ENCODE assay signal across 8 mouse cellular contexts in the genomic region with DNA sequence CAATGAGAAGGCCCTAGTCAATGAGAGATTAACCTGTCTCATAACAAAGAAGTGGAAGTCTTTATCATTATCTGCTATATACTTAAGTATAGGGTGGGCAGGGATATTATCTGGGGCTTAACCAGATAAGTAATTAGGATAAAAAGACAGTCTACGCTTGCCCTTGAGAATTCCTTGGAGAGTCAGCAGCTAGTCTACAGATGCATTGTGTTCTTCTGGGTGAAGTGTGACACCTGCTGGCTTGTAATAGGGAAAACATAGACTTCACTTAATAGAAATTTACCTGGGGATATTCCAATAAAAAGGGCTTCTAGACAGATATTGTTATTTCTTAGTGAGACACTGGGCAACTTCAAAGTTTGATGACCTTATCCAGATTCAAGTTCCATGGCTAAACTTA.
A peak's percentile ranks its signal among the peaks of the same experiment; 100 is the strongest.
DNase-seq lines count a peak whose midpoint lies in the region; ATAC-seq and TF ChIP-seq lines count a peak whose summit lies in the region.
"Had no signal": no experiment of that assay in that cellular context is flagged by ENCODE, and none has a peak within 500 bp of the region (broad histone marks: within the 10 kb centered on the region; RNA-seq: fewer than 3 reads in every experiment).

No protein-coding gene starts in this region.

- H3K27ac ChIP-seq in hindbrain, embryonic 16.5 days (ENCODE audit: low read depth, low read length): no peak overlapping the region
- H3K27ac ChIP-seq in hindbrain, embryonic 12.5 days: no peak overlapping the region
- H3K27ac ChIP-seq in midbrain, embryonic 14.5 days (replicated peaks; ENCODE audit: low read depth, low read length): no peak overlapping the region
- no peak overlapping the region for H3K27ac ChIP-seq in midbrain, embryonic 10.5 days (replicated peaks)
- H3K27ac ChIP-seq in midbrain, postnatal 0 days (ENCODE audit: low read depth, low read length): no peak overlapping the region
- H3K27ac ChIP-seq: limb, embryonic 15.5 days had no signal

- no peaks in the 10 kb centered on the region for H3K36me3 ChIP-seq in hindbrain, embryonic 16.5 days (ENCODE audit: control insufficient read depth, insufficient read depth, low read length)
- H3K36me3 ChIP-seq in hindbrain, embryonic 12.5 days: no peaks in the 10 kb centered on the region
- H3K36me3 ChIP-seq in midbrain, embryonic 14.5 days (ENCODE audit: control insufficient read depth, insufficient read depth, low read length): no peaks in the 10 kb centered on the region
- H3K36me3 ChIP-seq in midbrain, embryonic 10.5 days: no peaks in the 10 kb centered on the region
- H3K36me3 ChIP-seq in midbrain, postnatal 0 days (ENCODE audit: insufficient read depth, low read length): no peaks in the 10 kb centered on the region
- H3K36me3 ChIP-seq: limb, embryonic 15.5 days had no signal

- H3K4me1 ChIP-seq in hindbrain, embryonic 16.5 days (ENCODE audit: control insufficient read depth, insufficient read depth, low read depth, low read length): no peaks in the 10 kb centered on the region
- H3K4me1 ChIP-seq in hindbrain, embryonic 12.5 days: 0 out of 2 replicates have a peak, but pooled peaks cover 4% of the 10 kb centered on the region
- H3K4me1 ChIP-seq in midbrain, embryonic 14.5 days (ENCODE audit: control insufficient read depth, insufficient read depth, low read length): no peaks in the 10 kb centered on the region
- H3K4me1 ChIP-seq in midbrain, embryonic 10.5 days: 0 out of 2 replicates have a peak, but pooled peaks cover 3% of the 10 kb centered on the region
- no peaks in the 10 kb centered on the region for H3K4me1 ChIP-seq in midbrain, postnatal 0 days (ENCODE audit: insufficient read depth, low read length)
- H3K4me1 ChIP-seq: limb, embryonic 15.5 days had no signal

- DNase-seq in midbrain, embryonic 14.5 days: peak; percentile 64
- no peak for DNase-seq in midbrain, embryonic 10.5 days (ENCODE audit: low spot score)
- peak; percentile 4 for DNase-seq in adipocyte (ENCODE audit: low spot score)
- peak; percentile 69 for DNase-seq in midbrain, postnatal 0 days (ENCODE audit: low spot score)
- no peak for DNase-seq in adrenal gland, adult (ENCODE audit: inconsistent age in 2 of 2, low spot score in 1 of 2)

- no peaks in the 10 kb centered on the region for H3K27me3 ChIP-seq in hindbrain, embryonic 16.5 days (replicated peaks; ENCODE audit: control insufficient read depth, insufficient read depth, low read length)
- no peaks in the 10 kb centered on the region for H3K27me3 ChIP-seq in hindbrain, embryonic 12.5 days
- H3K27me3 ChIP-seq in midbrain, embryonic 14.5 days (ENCODE audit: control insufficient read depth, insufficient read depth, low read length): no peaks in the 10 kb centered on the region
- no peaks in the 10 kb centered on the region for H3K27me3 ChIP-seq in midbrain, embryonic 10.5 days (ENCODE audit: low read depth, poor library complexity, severe bottlenecking)
- no peaks in the 10 kb centered on the region for H3K27me3 ChIP-seq in midbrain, postnatal 0 days (ENCODE audit: insufficient read depth, low read length)
- H3K27me3 ChIP-seq: limb, embryonic 15.5 days had no signal

- peak; percentile 68 for ATAC-seq in hindbrain, embryonic 16.5 days
- ATAC-seq in hindbrain, embryonic 12.5 days (ENCODE audit: low FRiP score): no peak
- no peak for ATAC-seq in midbrain, embryonic 14.5 days (ENCODE audit: low FRiP score, low TSS enrichment)
- ATAC-seq in midbrain, postnatal 0 days (ENCODE audit: low FRiP score): no peak

- no peak overlapping the region for H3K4me3 ChIP-seq in hindbrain, embryonic 16.5 days (ENCODE audit: low read length)
- H3K4me3 ChIP-seq in hindbrain, embryonic 12.5 days: no peak overlapping the region
- H3K4me3 ChIP-seq in midbrain, embryonic 14.5 days (replicated peaks; ENCODE audit: low read depth, low read length): no peak overlapping the region
- no peak overlapping the region for H3K4me3 ChIP-seq in midbrain, embryonic 10.5 days
- H3K4me3 ChIP-seq in midbrain, postnatal 0 days (ENCODE audit: low read depth, low read length): no peak overlapping the region
- H3K4me3 ChIP-seq: limb, embryonic 15.5 days had no signal

- H3K9ac ChIP-seq in hindbrain, embryonic 16.5 days (ENCODE audit: low read depth, low read length): no peak overlapping the region
- H3K9ac ChIP-seq in hindbrain, embryonic 12.5 days: no peak overlapping the region
- no peak overlapping the region for H3K9ac ChIP-seq in midbrain, embryonic 14.5 days (replicated peaks; ENCODE audit: low read length)
- H3K9ac ChIP-seq in midbrain, postnatal 0 days (replicated peaks; ENCODE audit: low read length, poor library complexity, severe bottlenecking): no peak overlapping the region
- H3K9ac ChIP-seq: limb, embryonic 15.5 days had no signal

- no peaks in the 10 kb centered on the region for H3K9me3 ChIP-seq in hindbrain, embryonic 16.5 days (ENCODE audit: control insufficient read depth, low read length)
- H3K9me3 ChIP-seq in hindbrain, embryonic 12.5 days (replicated peaks): no peaks in the 10 kb centered on the region
- no peaks in the 10 kb centered on the region for H3K9me3 ChIP-seq in midbrain, embryonic 14.5 days (ENCODE audit: control insufficient read depth, low read length)
- no peaks in the 10 kb centered on the region for H3K9me3 ChIP-seq in midbrain, embryonic 10.5 days (replicated peaks)
- H3K9me3 ChIP-seq in midbrain, postnatal 0 days (ENCODE audit: low read length): no peaks in the 10 kb centered on the region
- H3K9me3 ChIP-seq: limb, embryonic 15.5 days had no signal

- WGBS in hindbrain, embryonic 16.5 days: 50% methylated on average over 1 of the region's 1 CpGs
- WGBS in hindbrain, embryonic 12.5 days: 78% methylated on average over 1 of the region's 1 CpGs
- WGBS in midbrain, embryonic 14.5 days: 58% methylated on average over 1 of the region's 1 CpGs
- WGBS in midbrain, embryonic 10.5 days: 70% methylated on average over 1 of the region's 1 CpGs
- WGBS in midbrain, postnatal 0 days: 39% methylated on average over 1 of the region's 1 CpGs

- peak; percentile 75 for TF ChIP-seq CTCF in midbrain, postnatal 0 days (IDR thresholded peaks at IDR 0.05)

- no peak overlapping the region for H3K4me2 ChIP-seq in hindbrain, embryonic 16.5 days (ENCODE audit: low read length)
- no peak overlapping the region for H3K4me2 ChIP-seq in hindbrain, embryonic 12.5 days (replicated peaks)
- no peak overlapping the region for H3K4me2 ChIP-seq in midbrain, embryonic 14.5 days (ENCODE audit: low read length)
- no peak overlapping the region for H3K4me2 ChIP-seq in midbrain, postnatal 0 days (ENCODE audit: low read depth, low read length, poor library complexity, severe bottlenecking)
- H3K4me2 ChIP-seq: limb, embryonic 15.5 days had no signal

Comparison
In these comparisons a context has a peak if more than half of its experiments do, and no peak if none do; other contexts are left out.
1. DNase-seq: peak in midbrain, embryonic 14.5 days (single experiment), adipocyte (single experiment) and midbrain, postnatal 0 days (single experiment); none in midbrain, embryonic 10.5 days (single experiment) and adrenal gland, adult (0 of 2).